Comparison of ENCODE assay signal across 8 mouse cellular contexts in the genomic region with DNA sequence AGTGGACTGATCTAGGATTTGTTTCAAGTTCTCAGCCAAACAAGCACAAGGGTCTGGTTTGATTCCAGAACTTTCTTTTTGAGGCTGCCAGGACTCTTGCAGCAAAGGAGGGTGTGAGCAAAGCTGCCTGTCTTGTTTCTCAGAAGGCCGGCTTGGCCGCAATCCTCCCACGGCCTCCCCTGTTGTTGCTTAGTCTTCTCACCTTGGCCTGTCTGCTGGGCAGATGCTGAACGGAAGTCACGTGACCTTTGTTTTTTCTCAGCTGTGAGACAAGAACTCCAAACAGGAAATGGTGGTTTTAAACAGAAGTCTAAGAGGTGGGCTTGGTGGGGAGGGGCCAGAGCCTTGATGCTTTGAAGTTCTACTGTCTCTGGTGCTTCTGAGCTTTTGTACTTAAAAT.
DNase-seq lines count a peak whose midpoint lies in the region; ATAC-seq and TF ChIP-seq lines count a peak whose summit lies in the region.

No protein-coding gene starts in this region.

- ATAC-seq in kidney, embryonic 15.5 days (replicated peaks; ENCODE audit: low FRiP score) = no peak
- peak; percentile 57 for ATAC-seq in heart, embryonic 16.5 days (replicated peaks; ENCODE audit: extremely low read depth, insufficient read depth, low FRiP score)
- no peak for ATAC-seq in forebrain, embryonic 11.5 days (replicated peaks; ENCODE audit: low FRiP score)

- no peak for TF ChIP-seq CTCF in spleen, adult 2 months (IDR thresholded peaks at IDR 0.05; ENCODE audit: extremely low read depth, insufficient read depth, insufficient read length, insufficient replicate concordance)

- H3K27ac ChIP-seq in kidney, embryonic 15.5 days = no peak overlapping the region
- peak overlapping the region; percentile 4; the same call in 1 of the 2 replicates for H3K27ac ChIP-seq in heart, embryonic 16.5 days (ENCODE audit: low read length)
- H3K27ac ChIP-seq in spleen, adult 2 months (ENCODE audit: insufficient read depth, low read length) = peak overlapping the region; percentile 88
- H3K27ac ChIP-seq in forebrain, embryonic 11.5 days (ENCODE audit: low read depth, low read length) = no peak overlapping the region
- H3K27ac ChIP-seq in forebrain, embryonic 10.5 days = no peak overlapping the region

- H3K27me3 ChIP-seq in kidney, embryonic 15.5 days = no peaks in the 10 kb centered on the region
- H3K27me3 ChIP-seq in heart, embryonic 16.5 days (ENCODE audit: control insufficient read depth, insufficient read depth, low read length) = no peaks in the 10 kb centered on the region
- H3K27me3 ChIP-seq in spleen, adult 2 months (ENCODE audit: control insufficient read depth, insufficient read depth, low read length) = no peaks in the 10 kb centered on the region
- no peaks in the 10 kb centered on the region for H3K27me3 ChIP-seq in forebrain, embryonic 11.5 days (ENCODE audit: control insufficient read depth, insufficient read depth, low read length)
- no peaks in the 10 kb centered on the region for H3K27me3 ChIP-seq in forebrain, embryonic 10.5 days (ENCODE audit: poor library complexity, severe bottlenecking)

- H3K4me1 ChIP-seq in kidney, embryonic 15.5 days = peaks cover 6% of the 10 kb centered on the region
- no peaks in the 10 kb centered on the region for H3K4me1 ChIP-seq in heart, embryonic 16.5 days (ENCODE audit: control insufficient read depth, insufficient read depth, low read length)
- peaks cover 24% of the 10 kb centered on the region for H3K4me1 ChIP-seq in spleen, adult 2 months (ENCODE audit: control insufficient read depth, insufficient read depth, insufficient read length)
- no peaks in the 10 kb centered on the region for H3K4me1 ChIP-seq in forebrain, embryonic 11.5 days (replicated peaks; ENCODE audit: control insufficient read depth, insufficient read depth, low read length)
- H3K4me1 ChIP-seq in forebrain, embryonic 10.5 days = peaks cover under 1% of the 10 kb centered on the region; the same call in 1 of the 2 replicates

- peak; percentile 66 for TF ChIP-seq POLR2A in spleen, adult 2 months (IDR thresholded peaks at IDR 0.05; ENCODE audit: low read depth, low read length)

- H3K36me3 ChIP-seq in kidney, embryonic 15.5 days = no peaks in the 10 kb centered on the region
- H3K36me3 ChIP-seq in heart, embryonic 16.5 days (ENCODE audit: control insufficient read depth, insufficient read depth) = no peaks in the 10 kb centered on the region
- no peaks in the 10 kb centered on the region for H3K36me3 ChIP-seq in spleen, adult 2 months (ENCODE audit: control insufficient read depth, insufficient read depth, low read length)
- H3K36me3 ChIP-seq in forebrain, embryonic 11.5 days (ENCODE audit: control insufficient read depth, insufficient read depth, low read length) = no peaks in the 10 kb centered on the region
- no peaks in the 10 kb centered on the region for H3K36me3 ChIP-seq in forebrain, embryonic 10.5 days (replicated peaks)

- no peak overlapping the region for H3K4me3 ChIP-seq in kidney, embryonic 15.5 days (replicated peaks)
- no peak overlapping the region for H3K4me3 ChIP-seq in heart, embryonic 16.5 days (ENCODE audit: low read length)
- H3K4me3 ChIP-seq in spleen, adult 2 months (ENCODE audit: extremely low read depth, insufficient read depth, insufficient read length) = peak overlapping the region; percentile 32; the same call in 1 of the 2 replicates
- no peak overlapping the region for H3K4me3 ChIP-seq in forebrain, embryonic 11.5 days (ENCODE audit: low read depth, low read length)
- no peak overlapping the region for H3K4me3 ChIP-seq in forebrain, embryonic 10.5 days

- 26% methylated on average over 5 of the region's 5 CpGs for WGBS in kidney, embryonic 15.5 days
- 34% methylated on average over 5 of the region's 5 CpGs for WGBS in heart, embryonic 16.5 days
- WGBS in spleen, adult 2 months = 3% methylated on average over 5 of the region's 5 CpGs
- WGBS in forebrain, embryonic 11.5 days = 71% methylated on average over 5 of the region's 5 CpGs
- WGBS in forebrain, embryonic 10.5 days = 80% methylated on average over 5 of the region's 5 CpGs

- H3K9ac ChIP-seq in kidney, embryonic 15.5 days = no peak overlapping the region
- H3K9ac ChIP-seq in heart, embryonic 16.5 days (ENCODE audit: low read length) = no peak overlapping the region
- H3K9ac ChIP-seq in forebrain, embryonic 11.5 days (ENCODE audit: low read length) = no peak overlapping the region

- H3K4me2 ChIP-seq in kidney, embryonic 15.5 days = no peak overlapping the region
- H3K4me2 ChIP-seq in heart, embryonic 16.5 days (ENCODE audit: low read depth, low read length) = peak overlapping the region; percentile 16; the same call in 1 of the 2 replicates
- H3K4me2 ChIP-seq in forebrain, embryonic 11.5 days (ENCODE audit: low read depth, low read length, severe bottlenecking) = no peak overlapping the region

- DNase-seq in kidney, adult 11 months = peak; percentile 45
- DNase-seq in adipocyte (ENCODE audit: low spot score) = peak; percentile 69
- DNase-seq in lung, adult 18-20 months = peak; percentile 81 to 85
- DNase-seq in spleen, adult 2 months (ENCODE audit: low read depth in 1 of 2, low spot score in 2 of 2) = peak; percentile 79 to 90
- DNase-seq in forebrain, embryonic 11.5 days (ENCODE audit: low spot score) = no peak
- DNase-seq in forebrain, embryonic 10.5 days (ENCODE audit: extremely low spot score, low spot score) = no peak

- no peaks in the 10 kb centered on the region for H3K9me3 ChIP-seq in kidney, embryonic 15.5 days (replicated peaks)
- H3K9me3 ChIP-seq in heart, embryonic 16.5 days (replicated peaks; ENCODE audit: control insufficient read depth, low read length) = peaks cover 8% of the 10 kb centered on the region
- no peaks in the 10 kb centered on the region for H3K9me3 ChIP-seq in forebrain, embryonic 11.5 days (ENCODE audit: control insufficient read depth, low read length)
- peaks cover 8% of the 10 kb centered on the region; the same call in 1 of the 2 replicates for H3K9me3 ChIP-seq in forebrain, embryonic 10.5 days

Comparison
In these comparisons a context has a peak if more than half of its experiments do, and no peak if none do; other contexts are left out.
1. DNase-seq: peak in kidney, adult 11 months (single experiment), adipocyte (single experiment), lung, adult 18-20 months (2 of 2) and spleen, adult 2 months (2 of 2); none in forebrain, embryonic 11.5 days (single experiment) and forebrain, embryonic 10.5 days (single experiment).
2. H3K27ac ChIP-seq: peak in heart, embryonic 16.5 days (single experiment) and spleen, adult 2 months (single experiment); none in kidney, embryonic 15.5 days (single experiment), forebrain, embryonic 11.5 days (single experiment) and forebrain, embryonic 10.5 days (single experiment).